Mouse (Mus musculus) natural killer cell, adult 2 months (primary cell): ENCODE measurements around the gene Vstm2a.

Source experiments
- DNase-seq, 2 experiments: peaks; one replicate each; pipeline ENCODE4 v3.0.0; 2022; ENCODE audit warnings: low spot score in 2 of 2

Vstm2a gene

GRCm38 (mm10) chr11:16439548-16440251 is 182.2 kb downstream of the Vstm2a start:
- no peak for DNase-seq
